Mouse (Mus musculus) macrophage (primary cell): ENCODE results near the gene Shox2. TPM values are rescaled to one million over a fixed set of nuclear protein-coding genes. Genes with fewer than 3 reads are reported as not detected.
A peak's percentile ranks its signal among the peaks of the same experiment; 100 is the strongest.

ENCODE experiments used
- H3K27ac ChIP-seq: fragments of 350-480 bp; formaldehyde crosslinking; 2 replicates; pipeline ENCODE4 v1.9.0; 2021
- H3K36me3 ChIP-seq: fragments of 350-480 bp; formaldehyde crosslinking; 2 replicates; pipeline ENCODE4 v1.9.0; 2021; ENCODE audit errors: inconsistent target
- H3K4me3 ChIP-seq: fragments of 350-480 bp; formaldehyde crosslinking; 2 replicates; pipeline ENCODE4 v1.9.0; 2021; ENCODE audit errors: inconsistent target
- H3K79me2 ChIP-seq: fragments of 350-480 bp; formaldehyde crosslinking; 2 replicates; pipeline ENCODE4 v1.9.0; 2021; ENCODE audit errors: inconsistent target
- WGBS: methylation state at CpG from one replicate; pipeline ENCODE4 v1.1.7; 2026; ENCODE audit warnings: inconsistent platforms; ENCODE audit not compliant: missing documents; 5-methylcytosine and 5-hydroxymethylcytosine counted together
- polyA plus RNA-seq: library from polyadenylated mRNA; stranded (reverse); fragments of 250-400 nt; gene quantifications from 3 replicates; pipeline ENCODE4 v1.2.4, GENCODE M21; 2018; ENCODE audit warnings: inconsistent platforms
- total RNA-seq, 78 experiments: library from RNA; depleted of rRNA; stranded (reverse); fragments of 250-400 nt; gene quantifications; 1 replicate in 9 of 78; 2 replicates in 24 of 78; 3 replicates in 43 of 78; 4 replicates in 2 of 78; pipeline ENCODE4 v1.2.4; 2018; ENCODE audit warnings: inconsistent platforms in 56 of 78

Gene Shox2
- total RNA-seq (2018; cell fraction: chromatin; rRNA removed), result 1 to 10 TPM in 1 of 26 experiments, not detected in 25; 2.7 TPM
- total RNA-seq (2018; cell fraction: cytosol; rRNA removed), result under 1 TPM in 9 of 26 experiments, not detected in 17; 0.03 to 0.23 (median 0.12) TPM
- total RNA-seq (2018; cell fraction: nucleus; rRNA removed), result 1 to 10 TPM in 1 of 26 experiments, under 1 TPM in 1, not detected in 24; 0.83 to 1.0 TPM
- 0.09 TPM in 2 of 3 replicates, not detected in the other for polyA plus RNA-seq

- no peaks in the 10 kb centered on the region for H3K36me3 ChIP-seq
- 1% methylated on average over 11 of the region's 15 CpGs for WGBS
- peaks cover 9% of the 10 kb centered on the region for H3K79me2 ChIP-seq
- H3K4me3 ChIP-seq, result peak within 1 kb of the TSS; percentile 21; the same call in 1 of the 2 replicates
- no peak within 1 kb of the TSS for H3K27ac ChIP-seq
Observed at GRCm38 (mm10) chr3:66981706-66982105, at the start of gene Shox2. Shox2 (minus strand) TSS chr3:66981771.

- peaks cover 37% of the 10 kb centered on the region for H3K36me3 ChIP-seq
- WGBS, result 85% methylated on average over 1 of the region's 1 CpGs
- peaks cover 11% of the 10 kb centered on the region for H3K79me2 ChIP-seq
- no peak overlapping the region for H3K4me3 ChIP-seq
- H3K27ac ChIP-seq, result no peak overlapping the region
Observed at GRCm38 (mm10) chr3:66996820-66997219, 15.2 kb upstream of the Shox2 start.

GRCm38 (mm10) chr3:66986287-66986560, 4.7 kb upstream of the Shox2 start:
- WGBS, result 20% methylated on average over 1 of the region's 1 CpGs
- Histone ChIP-seq H3K79me2 (peaks cover 54% of the 10 kb centered on the region), H3K36me3 (no peaks in the 10 kb centered on the region), H3K4me3 (peak overlapping the region; percentile 74), H3K27ac (no peak overlapping the region)

GRCm38 (mm10) chr3:66985539-66986286, 4.1 kb upstream of the Shox2 start:
- no peaks in the 10 kb centered on the region for H3K36me3 ChIP-seq
- H3K79me2 ChIP-seq, result peaks cover 49% of the 10 kb centered on the region
- peak overlapping the region; percentile 74 for H3K4me3 ChIP-seq
- WGBS, result under 1% methylated on average over 25 of the region's 60 CpGs
- no peak overlapping the region for H3K27ac ChIP-seq

- Histone ChIP-seq H3K79me2 (peaks cover 27% of the 10 kb centered on the region), H3K4me3 (no peak overlapping the region), H3K36me3 (no peaks in the 10 kb centered on the region), H3K27ac (no peak overlapping the region)
- 36% methylated on average over 3 of the region's 3 CpGs for WGBS
Observed at GRCm38 (mm10) chr3:66983481-66983880, 1.9 kb upstream of the Shox2 start.

GRCm38 (mm10) chr3:66982181-66982911, 775 bp upstream of the Shox2 start:
- no peak overlapping the region; the same call in 1 of the 2 replicates for H3K4me3 ChIP-seq
- 2% methylated on average over 29 of the region's 29 CpGs for WGBS
- H3K79me2 ChIP-seq, result peaks cover 15% of the 10 kb centered on the region
- no peak overlapping the region for H3K27ac ChIP-seq
- no peaks in the 10 kb centered on the region for H3K36me3 ChIP-seq

- H3K27ac ChIP-seq, result no peak within 1 kb of the TSS
Observed at GRCm38 (mm10) chr3:66981101-66981661, 390 bp downstream of the Shox2 start, which contains the start of gene Rsrc1. Rsrc1 (plus strand) TSS chr3:66981390.

GRCm38 (mm10) chr3:66980111-66980975, 1.2 kb downstream of the Shox2 start:
- Histone ChIP-seq H3K27ac (no peak overlapping the region), H3K79me2 (no peaks in the 10 kb centered on the region), H3K36me3 (no peaks in the 10 kb centered on the region), H3K4me3 (no peak overlapping the region)
- 7% methylated on average over 29 of the region's 29 CpGs for WGBS

More at GRCm38 (mm10) chr3:66981101-66981661, 390 bp downstream of the Shox2 start, which contains the start of gene Rsrc1:
- Histone ChIP-seq H3K79me2 (peaks cover 4% of the 10 kb centered on the region), H3K36me3 (no peaks in the 10 kb centered on the region), H3K4me3 (peak within 1 kb of the TSS; percentile 21; the same call in 1 of the 2 replicates)
- 1% methylated on average over 56 of the region's 62 CpGs for WGBS

- WGBS, result 19% methylated on average over 9 of the region's 9 CpGs
- H3K4me3 ChIP-seq, result no peak overlapping the region
- H3K79me2 ChIP-seq, result no peaks in the 10 kb centered on the region
- no peaks in the 10 kb centered on the region for H3K36me3 ChIP-seq
- H3K27ac ChIP-seq, result no peak overlapping the region
Observed at GRCm38 (mm10) chr3:66979491-66979890, 2.1 kb downstream of the Shox2 start.

- WGBS, result 8% methylated on average over 42 of the region's 45 CpGs
Observed at GRCm38 (mm10) chr3:66978457-66979381, 2.9 kb downstream of the Shox2 start.

GRCm38 (mm10) chr3:66977811-66978456, 3.6 kb downstream of the Shox2 start:
- 10% methylated on average over 25 of the region's 25 CpGs for WGBS
- H3K4me3 ChIP-seq, result no peak overlapping the region
- H3K79me2 ChIP-seq, result no peaks in the 10 kb centered on the region
- H3K27ac ChIP-seq, result no peak overlapping the region
- no peaks in the 10 kb centered on the region for H3K36me3 ChIP-seq

More at GRCm38 (mm10) chr3:66978457-66979381, 2.9 kb downstream of the Shox2 start:
- Histone ChIP-seq H3K4me3 (no peak overlapping the region), H3K36me3 (no peaks in the 10 kb centered on the region), H3K27ac (no peak overlapping the region), H3K79me2 (no peaks in the 10 kb centered on the region)

- no peak overlapping the region for H3K27ac ChIP-seq
- H3K4me3 ChIP-seq, result no peak overlapping the region
- H3K79me2 ChIP-seq, result no peaks in the 10 kb centered on the region
- no peaks in the 10 kb centered on the region for H3K36me3 ChIP-seq
- 14% methylated on average over 13 of the region's 13 CpGs for WGBS
Observed at GRCm38 (mm10) chr3:66976889-66977615, 4.5 kb downstream of the Shox2 start.
